ENCODE assay signal across 8 mouse cellular contexts in genomic region chr2:128572726-128573624, GRCm38 (mm10). TPM values are rescaled to one million over a fixed set of nuclear protein-coding genes. Genes with fewer than 3 reads are reported as not detected.
DNase-seq lines count a peak whose midpoint lies in the region; ATAC-seq lines count a peak whose summit lies in the region.

No protein-coding gene starts in this region.

- no peaks in the 10 kb centered on the region for H3K9me3 ChIP-seq in intestine, embryonic 14.5 days (ENCODE audit: control insufficient read depth, low read length)
- H3K9me3 ChIP-seq in midbrain, embryonic 12.5 days, result no peaks in the 10 kb centered on the region

- H3K27ac ChIP-seq in intestine, embryonic 14.5 days (ENCODE audit: low read depth), result no peak overlapping the region
- no peak overlapping the region for H3K27ac ChIP-seq in midbrain, embryonic 12.5 days (replicated peaks)

- H3K4me2 ChIP-seq in intestine, embryonic 14.5 days (ENCODE audit: low read length), result no peak overlapping the region
- no peak overlapping the region for H3K4me2 ChIP-seq in midbrain, embryonic 12.5 days (replicated peaks)

- 49% methylated on average over 16 of the region's 16 CpGs for WGBS in intestine, embryonic 14.5 days
- 52% methylated on average over 16 of the region's 16 CpGs for WGBS in midbrain, embryonic 12.5 days

- H3K4me3 ChIP-seq in intestine, embryonic 14.5 days (ENCODE audit: low read depth, low read length), result no peak overlapping the region
- H3K4me3 ChIP-seq in midbrain, embryonic 12.5 days, result no peak overlapping the region

- no peaks in the 10 kb centered on the region for H3K36me3 ChIP-seq in intestine, embryonic 14.5 days (ENCODE audit: control insufficient read depth, insufficient read depth, low read length)
- no peaks in the 10 kb centered on the region for H3K36me3 ChIP-seq in midbrain, embryonic 12.5 days

- no peak overlapping the region for H3K9ac ChIP-seq in intestine, embryonic 14.5 days (ENCODE audit: low read length)
- no peak overlapping the region for H3K9ac ChIP-seq in midbrain, embryonic 12.5 days (replicated peaks)

- no peaks in the 10 kb centered on the region for H3K27me3 ChIP-seq in intestine, embryonic 14.5 days (replicated peaks; ENCODE audit: control insufficient read depth, insufficient read depth, low read length)
- no peaks in the 10 kb centered on the region for H3K27me3 ChIP-seq in midbrain, embryonic 12.5 days

- DNase-seq in ZHBTc4 (ENCODE audit: low read depth, low spot score), result peak; percentile 78
- peak; percentile 93 to 95 for DNase-seq in cerebellum, postnatal 14 days
- peak; percentile 79 to 85 for DNase-seq in frontal cortex, postnatal 25 days (ENCODE audit: low spot score in 2 of 2)
- peak; percentile 97 for DNase-seq in intestine, embryonic 14.5 days (ENCODE audit: low spot score)
- DNase-seq in left cerebral cortex, adult 8-10 months (ENCODE audit: low spot score in 2 of 2), result peak; percentile 47 to 75
- peak; percentile 88 for DNase-seq in right cerebral cortex, postnatal 4 days
- DNase-seq in urinary bladder, postnatal 36 days (ENCODE audit: low spot score in 2 of 2), result peak; percentile 71 to 80

- 0 out of 2 replicates have a peak, but pooled peaks cover 8% of the 10 kb centered on the region for H3K4me1 ChIP-seq in intestine, embryonic 14.5 days (replicated peaks; ENCODE audit: control insufficient read depth, insufficient read depth, low read length)
- no peaks in the 10 kb centered on the region for H3K4me1 ChIP-seq in midbrain, embryonic 12.5 days

- ATAC-seq in intestine, embryonic 14.5 days (replicated peaks; ENCODE audit: low FRiP score, low TSS enrichment, low read depth), result peak; percentile 66
- ATAC-seq in midbrain, embryonic 12.5 days (ENCODE audit: low FRiP score, low read depth), result peak; percentile 34; the same call in 1 of the 2 replicates

RNA-seq across cellular contexts. Expression of gene Spdye4c, which starts 18.0 kb away (rescaled TPM):
- not detected in 2 replicates for polyA plus RNA-seq in intestine, embryonic 14.5 days (2014; fragmentation: Nextera tagmentation; extraction: Ambion mirVana)
- not detected for total RNA-seq in left cerebral cortex, adult 8-10 months (2022)
- polyA plus RNA-seq in midbrain, embryonic 12.5 days (2016; fragmentation: Nextera tagmentation; extraction: Ambion mirVana), result not detected in 2 replicates
